Mouse (Mus musculus): ENCODE measurements around the gene Tmem199. TPM values are rescaled to one million over a fixed set of nuclear protein-coding genes. Genes with fewer than 3 reads are reported as not detected.

Gene Tmem199
- polyA plus RNA-seq (2012; ENCODE audit: low replicate concordance) = 24.3 and 26.0 TPM in 2 replicates

GRCm38 (mm10) chr11:78512025-78512957 lies at the start of gene Tmem199, which contains the start of gene Poldip2:
Tmem199 (minus strand) TSS chr11:78512172.
Poldip2 (plus strand) TSS chr11:78512193.

GRCm38 (mm10) chr11:78550168-78551058 lies 38.4 kb upstream of the Tmem199 start, which contains the start of gene Tmem97:
Tmem97 (minus strand) TSS chr11:78550777.

GRCm38 (mm10) chr11:78536080-78536689 lies 24.2 kb upstream of the Tmem199 start, which contains the start of the genes Tnfaip1 and Ift20:
Tnfaip1 (minus strand) TSS chr11:78536332.
Ift20 (plus strand) TSS chr11:78536361.

GRCm38 (mm10) chr11:78502909-78503650 lies 8.9 kb downstream of the Tmem199 start, which contains the start of gene Sebox:
Sebox (plus strand) TSS chr11:78503447.

DNA sequence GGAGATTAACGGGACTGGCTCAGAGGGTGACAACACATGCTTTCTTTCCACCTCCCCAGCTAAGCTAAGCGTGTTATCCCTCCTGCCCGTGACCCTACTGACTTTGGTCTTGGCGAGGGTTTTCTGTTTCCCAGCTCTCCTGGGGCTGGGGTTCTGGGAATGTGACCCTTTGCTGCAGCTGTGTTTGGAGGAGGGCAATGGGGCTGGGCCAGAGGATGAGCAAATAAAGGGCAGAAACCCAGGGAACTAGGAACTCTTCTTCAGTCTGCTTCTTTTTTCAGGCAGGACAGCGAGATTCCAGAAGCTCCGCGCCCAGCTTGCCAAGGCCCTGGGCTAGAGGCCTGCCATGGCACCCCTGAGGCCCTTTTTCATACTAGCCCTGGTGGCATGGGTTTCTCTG lies 13.0 kb downstream of the Tmem199 start, which contains the start of gene Vtn:
Vtn (plus strand) TSS at position 88 of the 400 bp plus-strand sequence.

GRCm38 (mm10) chr11:78497544-78498522 lies 14.1 kb downstream of the Tmem199 start, which contains the start of gene Sarm1:
Sarm1 (minus strand) TSS chr11:78497754.

GRCm38 (mm10) chr11:78465568-78466180 lies 46.3 kb downstream of the Tmem199 start, which contains the start of gene Slc46a1:
Slc46a1 (plus strand) TSS chr11:78465697.

Other genes starting within 250 kb of the Tmem199 start
- gene BC030499, start 221.3 kb downstream of the Tmem199 start, polyA plus RNA-seq (2012; ENCODE audit: low replicate concordance) = not detected in 2 replicates
- 13.8 and 44.5 TPM in 2 replicates for gene Spag5, start 210.6 kb downstream of the Tmem199 start, polyA plus RNA-seq (2012; ENCODE audit: low replicate concordance)
- 0.27 and 1.1 TPM in 2 replicates for gene Aldoc, start 189.2 kb downstream of the Tmem199 start, polyA plus RNA-seq (2012; ENCODE audit: low replicate concordance)
- 15.9 and 90.3 TPM in 2 replicates for gene Pigs, start 183.8 kb downstream of the Tmem199 start, polyA plus RNA-seq (2012; ENCODE audit: low replicate concordance)
- 13.1 and 20.8 TPM in 2 replicates for gene Unc119, start 168.7 kb downstream of the Tmem199 start, polyA plus RNA-seq (2012; ENCODE audit: low replicate concordance)
- not detected in 2 replicates for gene Foxn1, start 125.6 kb downstream of the Tmem199 start, polyA plus RNA-seq (2012; ENCODE audit: low replicate concordance)
- 0.07 TPM in 1 of 2 replicates, not detected in the other for gene Slc13a2, start 90.0 kb downstream of the Tmem199 start, polyA plus RNA-seq (2012; ENCODE audit: low replicate concordance)
- gene Slc46a1, start 46.5 kb downstream of the Tmem199 start, polyA plus RNA-seq (2012; ENCODE audit: low replicate concordance) = 0.43 and 3.0 TPM in 2 replicates
- 0.05 and 0.11 TPM in 2 replicates for gene Sarm1, start 14.4 kb downstream of the Tmem199 start, polyA plus RNA-seq (2012; ENCODE audit: low replicate concordance)
- gene Vtn, start 13.1 kb downstream of the Tmem199 start, polyA plus RNA-seq (2012; ENCODE audit: low replicate concordance) = not detected in 2 replicates
- not detected in 2 replicates for gene Sebox, start 8.7 kb downstream of the Tmem199 start, polyA plus RNA-seq (2012; ENCODE audit: low replicate concordance)
- gene Poldip2, start within 50 bp of the Tmem199 start, polyA plus RNA-seq (2012; ENCODE audit: low replicate concordance) = 34.6 and 38.5 TPM in 2 replicates
- gene Tnfaip1, start 24.2 kb upstream of the Tmem199 start, polyA plus RNA-seq (2012; ENCODE audit: low replicate concordance) = 4.0 and 5.9 TPM in 2 replicates
- gene Ift20, start 24.2 kb upstream of the Tmem199 start, polyA plus RNA-seq (2012; ENCODE audit: low replicate concordance) = 8.6 and 41.0 TPM in 2 replicates
- gene Tmem97, start 38.6 kb upstream of the Tmem199 start, polyA plus RNA-seq (2012; ENCODE audit: low replicate concordance) = 17.5 and 30.4 TPM in 2 replicates
- gene Nlk, start 185.2 kb upstream of the Tmem199 start, polyA plus RNA-seq (2012; ENCODE audit: low replicate concordance) = 14.5 and 32.1 TPM in 2 replicates
- 40.6 and 45.6 TPM in 2 replicates for gene Ccnq, start 239.6 kb upstream of the Tmem199 start, polyA plus RNA-seq (2012; ENCODE audit: low replicate concordance)

Data from leukemia stem cell, adult 10-12 weeks (primary cell).